Mouse (Mus musculus) G1E (cell line): ENCODE measurements around the gene Iqschfp.

ENCODE experiments used
- CTCF ChIP-seq: IDR thresholded peaks from 2 replicates; pipeline ENCODE4 v1.5.1; 2012; ENCODE audit warnings: low read depth, low read length, inconsistent platforms, mixed read lengths
- GATA2 ChIP-seq: IDR thresholded peaks from 2 replicates; pipeline ENCODE4 v1.6.1; 2012; ENCODE audit warnings: low read depth, low read length, inconsistent platforms, borderline replicate concordance
- POLR2AphosphoS5 ChIP-seq: IDR thresholded peaks from 2 replicates; pipeline ENCODE4 v1.6.1; 2012; ENCODE audit warnings: low read depth, low read length, inconsistent platforms; ENCODE audit not compliant: insufficient replicate concordance
- TAL1 ChIP-seq: conservative IDR thresholded peaks from 2 replicates; pipeline ENCODE4 v1.6.1; 2012; ENCODE audit warnings: low read depth, low read length, inconsistent platforms, mixed read lengths

DNA sequence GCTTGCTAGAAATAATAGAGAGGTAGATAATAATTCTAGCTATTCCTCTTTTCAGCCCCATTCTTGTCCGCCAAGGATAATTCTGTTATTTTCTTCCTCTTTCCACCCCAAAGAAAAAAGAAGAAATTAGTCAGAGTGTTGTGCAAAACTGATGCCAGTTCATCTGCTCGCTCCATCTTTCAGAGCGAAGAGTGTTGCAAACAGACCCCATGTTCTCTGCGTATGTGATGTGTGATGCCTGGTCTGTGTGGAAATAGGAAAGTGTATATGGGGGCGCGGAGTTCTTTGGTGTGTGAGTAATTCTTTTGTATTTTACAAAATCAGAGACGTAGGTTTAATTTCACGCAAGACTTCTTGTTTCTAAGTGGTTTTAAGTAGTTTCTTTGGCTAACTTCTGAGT lies 39.1 kb downstream of the Iqschfp start:
- TF ChIP-seq CTCF = no peak
- TF ChIP-seq GATA2 = no peak
- TF ChIP-seq TAL1 = no peak
- TF ChIP-seq POLR2AphosphoS5 = no peak
